Mouse (Mus musculus) heart, postnatal 10 days (tissue): ENCODE measurements around the gene Scap. TPM values are rescaled to one million over a fixed set of nuclear protein-coding genes. Genes with fewer than 3 reads are reported as not detected.
"Not testable (repeated sequence)": the region's sequence is repeated elsewhere in the genome, so short reads cannot be mapped to it uniquely, and the experiment has no call there.

ENCODE experiments used
- DNase-seq, 2 experiments: peaks; one replicate each; pipeline ENCODE4 v3.0.0; 2021
- intact Hi-C: fragments of 180-260 bp; cut with DNase I; formaldehyde crosslinking; loops from one replicate; pipeline ENCODE4 v1.15.1; 2025
- total RNA-seq, 2 experiments: library from RNA; stranded (reverse); gene quantifications; 2 replicates each; pipeline ENCODE4 v1.2.3; 2021

Scap gene
- total RNA-seq, 2 experiments from 2014 or later: 31.3 to 32.1 TPM

GRCm38 (mm10) chr9:110329655-110330054 lies 3.4 kb upstream of the Scap start:
- no peak for DNase-seq
- intact Hi-C loops: loop anchor here (5.0 kb wide), 1 partner anchor 78 kb away; the partner anchor contains the start of gene Ptpn23

GRCm38 (mm10) chr9:110330341-110330740 lies 2.7 kb upstream of the Scap start:
- no peak for DNase-seq
- intact Hi-C loops: loop anchor here (5.0 kb wide), 1 partner anchor 77 kb away; the partner anchor contains the start of gene Ptpn23

- intact Hi-C loops: loop anchor here (5.0 kb wide), 1 partner anchor 76 kb away; the partner anchor contains the start of gene Ptpn23
- not testable (repeated sequence) for DNase-seq
Measured at GRCm38 (mm10) chr9:110330913-110331312, 2.2 kb upstream of the Scap start.

GRCm38 (mm10) chr9:110333896-110334259 lies 790 bp downstream of the Scap start:
- no peak for DNase-seq
- intact Hi-C loops: loop anchor here (5.0 kb wide), 1 partner anchor 73 kb away; the partner anchor contains the start of gene Ptpn23

GRCm38 (mm10) chr9:110334849-110335248 lies 1.8 kb downstream of the Scap start:
- DNase-seq: no peak
- intact Hi-C loops: loop anchor here (5.0 kb wide), 1 partner anchor 72 kb away; the partner anchor contains the start of gene Ptpn23

GRCm38 (mm10) chr9:110340037-110340750 lies 7.1 kb downstream of the Scap start:
- no peak for DNase-seq
- intact Hi-C loops: no loop called here

GRCm38 (mm10) chr9:110342008-110342407 lies 8.9 kb downstream of the Scap start:
- no peak for DNase-seq
- intact Hi-C loops: no loop called here

- intact Hi-C loops: no loop called here
- no peak for DNase-seq
Measured at GRCm38 (mm10) chr9:110343805-110344204, 10.7 kb downstream of the Scap start.

GRCm38 (mm10) chr9:110345057-110345739 lies 12.1 kb downstream of the Scap start:
- intact Hi-C loops: no loop called here

GRCm38 (mm10) chr9:110348899-110349298 lies 15.8 kb downstream of the Scap start:
- intact Hi-C loops: no loop called here
- DNase-seq: no peak

More at GRCm38 (mm10) chr9:110345057-110345739, 12.1 kb downstream of the Scap start:
- no peak for DNase-seq

GRCm38 (mm10) chr9:110350188-110350587 lies 17.1 kb downstream of the Scap start:
- intact Hi-C loops: no loop called here
- DNase-seq: no peak

GRCm38 (mm10) chr9:110350612-110351011 lies 17.5 kb downstream of the Scap start:
- DNase-seq: no peak
- intact Hi-C loops: no loop called here

- intact Hi-C loops: no loop called here
Measured at GRCm38 (mm10) chr9:110351350-110351749, 18.3 kb downstream of the Scap start.

GRCm38 (mm10) chr9:110351932-110352632 lies 19.0 kb downstream of the Scap start:
- intact Hi-C loops: no loop called here
- no peak for DNase-seq

More at GRCm38 (mm10) chr9:110351350-110351749, 18.3 kb downstream of the Scap start:
- no peak for DNase-seq

- DNase-seq: no peak
- intact Hi-C loops: no loop called here
Measured at GRCm38 (mm10) chr9:110358341-110358740, 25.3 kb downstream of the Scap start.

- no peak for DNase-seq
- intact Hi-C loops: no loop called here
Measured at GRCm38 (mm10) chr9:110361299-110361698, 28.2 kb downstream of the Scap start.

- no peak for DNase-seq
- intact Hi-C loops: no loop called here
Measured at GRCm38 (mm10) chr9:110362337-110362736, 29.2 kb downstream of the Scap start.

GRCm38 (mm10) chr9:110366746-110367145 lies 33.7 kb downstream of the Scap start:
- intact Hi-C loops: no loop called here
- peak in 1 of 2 experiments; percentile 30 for DNase-seq

GRCm38 (mm10) chr9:110369860-110370259 lies 36.8 kb downstream of the Scap start:
- peak; percentile 29 to 31 for DNase-seq
- intact Hi-C loops: no loop called here

GRCm38 (mm10) chr9:110373871-110374270 lies 40.8 kb downstream of the Scap start:
- DNase-seq: no peak
- intact Hi-C loops: no loop called here

- no peak for DNase-seq
- intact Hi-C loops: no loop called here
Measured at GRCm38 (mm10) chr9:110375668-110376067, 42.6 kb downstream of the Scap start.
